Mouse (Mus musculus): Measurements from ENCODE around the gene Mcl1. TPM values are rescaled to one million over a fixed set of nuclear protein-coding genes. Genes with fewer than 3 reads are reported as not detected.
A peak's percentile ranks its signal among the peaks of the same experiment; 100 is the strongest.
"Not testable (repeated sequence)": the region's sequence is repeated elsewhere in the genome, so short reads cannot be mapped to it uniquely, and the experiment has no call there.

Mcl1 gene
- polyA plus RNA-seq, 1 experiment from 2014 or later = 70.2 TPM

DNA sequence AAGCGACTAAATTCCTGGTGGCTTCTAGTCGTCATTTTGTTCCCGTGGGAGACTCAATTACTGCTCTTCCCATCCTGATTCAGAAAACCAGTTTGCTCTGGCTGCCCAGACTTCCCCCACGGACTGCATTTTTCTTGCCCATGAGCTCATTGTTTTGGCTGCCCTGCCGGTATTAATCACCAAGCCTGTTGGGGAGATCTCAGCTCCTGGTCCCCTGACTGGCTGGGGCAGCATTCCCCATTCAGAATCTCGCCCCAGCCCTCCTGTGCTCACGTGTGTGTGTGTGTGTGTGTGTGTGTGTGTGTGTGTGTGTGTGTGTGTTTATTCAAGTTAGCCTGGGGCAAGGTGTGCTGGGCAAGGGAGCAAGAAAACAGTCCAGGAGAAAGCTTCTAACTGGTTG lies 9.4 kb downstream of the Mcl1 start:
- Histone ChIP-seq H3K27me3 (ENCODE audit: insufficient read depth, low read length) (no peaks in the 10 kb centered on the region), H3K36me3 (ENCODE audit: insufficient read depth, low read length) (peaks cover 13% of the 10 kb centered on the region; the same call in 1 of the 2 replicates), H3K4me2 (ENCODE audit: low read length) (peak overlapping the region; percentile 21; the same call in 1 of the 2 replicates), H3K27ac (peak overlapping the region; percentile 91), H3K9me3 (replicated peaks; ENCODE audit: low read length) (no peaks in the 10 kb centered on the region), H3K9ac (ENCODE audit: low read depth, low read length) (0 out of 2 replicates have a peak overlapping the region, but pooled peaks have one; percentile 3), H3K4me1 (replicated peaks; ENCODE audit: insufficient read depth, low read length) (peaks cover 46% of the 10 kb centered on the region), H3K4me3 (replicated peaks; ENCODE audit: low read depth, low read length) (no peak overlapping the region)
- WGBS = 14% methylated on average over 7 of the region's 7 CpGs
- DNase-seq (ENCODE audit: low spot score) (peak; percentile 85), ATAC-seq (replicated peaks; ENCODE audit: low FRiP score, low read depth) (peak; percentile 70)
- no peak for TF ChIP-seq CTCF (IDR thresholded peaks at IDR 0.05; ENCODE audit: low read depth)

DNA sequence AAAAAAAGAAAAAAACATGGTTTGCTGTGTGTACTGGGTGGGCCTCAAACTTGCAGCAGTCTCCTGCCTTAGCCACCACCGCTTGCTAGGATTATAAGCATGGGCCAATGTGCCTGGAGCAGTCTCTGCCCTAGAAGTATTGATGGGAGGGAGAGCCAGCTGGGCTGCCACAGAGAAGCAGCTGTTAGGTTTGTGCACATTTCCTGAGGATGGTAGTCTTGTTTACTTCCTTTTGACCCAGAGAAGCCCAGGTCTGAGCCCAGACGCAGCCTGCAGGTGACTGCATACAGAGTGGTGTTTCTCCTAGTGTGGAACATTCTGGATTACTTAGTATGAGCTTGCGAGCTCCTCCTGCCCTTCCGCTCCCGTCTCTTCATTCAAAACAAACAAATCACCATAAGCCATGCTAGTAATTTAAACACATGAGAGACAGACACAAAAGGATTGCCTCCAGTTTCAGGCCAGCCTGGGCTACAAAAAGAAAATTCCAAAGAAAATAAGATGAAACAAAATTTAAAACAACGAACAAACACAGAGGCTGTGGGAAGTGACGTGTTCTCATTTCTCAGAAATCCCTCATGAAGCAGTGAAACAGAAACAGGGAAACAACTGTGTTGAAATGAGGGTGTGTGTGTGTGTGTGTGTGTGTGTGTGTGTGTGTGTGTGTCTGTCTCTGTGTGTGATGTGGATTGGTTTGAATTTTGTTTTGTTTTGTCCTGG lies 10.2 kb downstream of the Mcl1 start:
- H3K9ac ChIP-seq (ENCODE audit: low read depth, low read length) = no peak overlapping the region
- H3K27ac ChIP-seq = peak overlapping the region; percentile 91
- no peaks in the 10 kb centered on the region for H3K9me3 ChIP-seq (replicated peaks; ENCODE audit: low read length)
- H3K4me1 ChIP-seq (replicated peaks; ENCODE audit: insufficient read depth, low read length) = peaks cover 48% of the 10 kb centered on the region
- ATAC-seq (replicated peaks; ENCODE audit: low FRiP score, low read depth) (no peak), DNase-seq (ENCODE audit: low spot score) (no peak)
- no peak overlapping the region for H3K4me2 ChIP-seq (ENCODE audit: low read length)
- no peak overlapping the region for H3K4me3 ChIP-seq (replicated peaks; ENCODE audit: low read depth, low read length)
- no peaks in the 10 kb centered on the region for H3K27me3 ChIP-seq (ENCODE audit: insufficient read depth, low read length)
- H3K36me3 ChIP-seq (ENCODE audit: insufficient read depth, low read length) = peaks cover 10% of the 10 kb centered on the region; the same call in 1 of the 2 replicates
- 68% methylated on average over 7 of the region's 7 CpGs for WGBS
- no peak for TF ChIP-seq CTCF (IDR thresholded peaks at IDR 0.05; ENCODE audit: low read depth)

DNA sequence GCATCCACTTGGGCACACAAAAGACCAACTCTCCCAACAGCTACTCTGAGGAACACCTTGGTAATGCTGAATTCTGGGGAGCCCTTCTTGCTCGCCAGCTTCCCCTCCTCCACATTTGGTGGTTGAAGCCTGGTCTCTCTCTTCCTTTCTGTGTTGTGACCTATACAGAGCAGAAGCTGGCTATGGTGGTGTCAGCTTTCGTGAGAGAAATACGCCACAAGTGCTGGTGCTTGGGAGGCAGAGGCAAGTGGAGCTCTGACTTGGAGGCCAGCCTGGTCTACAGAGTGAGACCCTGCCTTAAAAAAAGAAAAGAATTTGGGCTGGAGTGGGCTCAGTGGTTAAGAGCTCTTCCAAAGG lies 10.7 kb downstream of the Mcl1 start:
- Histone ChIP-seq H3K4me3 (replicated peaks; ENCODE audit: low read depth, low read length) (no peak overlapping the region), H3K4me1 (replicated peaks; ENCODE audit: insufficient read depth, low read length) (peaks cover 48% of the 10 kb centered on the region), H3K27me3 (ENCODE audit: insufficient read depth, low read length) (no peaks in the 10 kb centered on the region), H3K9ac (ENCODE audit: low read depth, low read length) (no peak overlapping the region), H3K4me2 (ENCODE audit: low read length) (no peak overlapping the region), H3K9me3 (replicated peaks; ENCODE audit: low read length) (no peaks in the 10 kb centered on the region), H3K27ac (peak overlapping the region; percentile 91; the same call in 1 of the 2 replicates), H3K36me3 (ENCODE audit: insufficient read depth, low read length) (peaks cover 5% of the 10 kb centered on the region; the same call in 1 of the 2 replicates)
- ATAC-seq (replicated peaks; ENCODE audit: low FRiP score, low read depth) (no peak), DNase-seq (ENCODE audit: low spot score) (no peak)
- WGBS = 84% methylated on average over 3 of the region's 3 CpGs
- TF ChIP-seq CTCF (IDR thresholded peaks at IDR 0.05; ENCODE audit: low read depth) = no peak

DNA sequence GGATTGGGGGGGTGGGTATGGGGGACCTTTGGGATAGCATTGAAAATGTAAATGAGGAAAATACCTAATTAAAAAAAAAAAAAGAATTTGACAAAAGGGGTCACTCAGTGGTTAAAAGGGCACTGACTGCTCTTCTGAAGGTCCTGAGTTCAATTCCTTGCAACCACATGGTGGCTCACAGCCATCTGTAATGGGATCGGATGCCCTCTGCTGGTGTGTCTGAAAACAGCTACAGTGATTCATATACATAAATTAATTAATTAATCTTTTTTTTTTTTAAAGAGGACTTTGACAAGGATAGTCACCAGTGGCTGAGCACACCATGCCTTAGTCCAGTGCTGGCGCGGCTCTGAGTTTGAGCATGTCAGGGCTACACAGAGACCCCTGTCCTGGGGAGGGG lies 11.8 kb downstream of the Mcl1 start:
- not testable (repeated sequence) for H3K4me3 ChIP-seq (replicated peaks; ENCODE audit: low read depth, low read length); H3K27me3 ChIP-seq (ENCODE audit: insufficient read depth, low read length); H3K4me2 ChIP-seq (ENCODE audit: low read length); H3K27ac ChIP-seq; H3K9me3 ChIP-seq (replicated peaks; ENCODE audit: low read length); H3K36me3 ChIP-seq (ENCODE audit: insufficient read depth, low read length); H3K9ac ChIP-seq (ENCODE audit: low read depth, low read length); DNase-seq (ENCODE audit: low spot score); ATAC-seq (replicated peaks; ENCODE audit: low FRiP score, low read depth)
- peak; percentile 44 for TF ChIP-seq CTCF (IDR thresholded peaks at IDR 0.05; ENCODE audit: low read depth)
- 94% methylated on average over 3 of the region's 3 CpGs for WGBS
- H3K4me1 ChIP-seq (replicated peaks; ENCODE audit: insufficient read depth, low read length) = peaks cover 50% of the 10 kb centered on the region

DNA sequence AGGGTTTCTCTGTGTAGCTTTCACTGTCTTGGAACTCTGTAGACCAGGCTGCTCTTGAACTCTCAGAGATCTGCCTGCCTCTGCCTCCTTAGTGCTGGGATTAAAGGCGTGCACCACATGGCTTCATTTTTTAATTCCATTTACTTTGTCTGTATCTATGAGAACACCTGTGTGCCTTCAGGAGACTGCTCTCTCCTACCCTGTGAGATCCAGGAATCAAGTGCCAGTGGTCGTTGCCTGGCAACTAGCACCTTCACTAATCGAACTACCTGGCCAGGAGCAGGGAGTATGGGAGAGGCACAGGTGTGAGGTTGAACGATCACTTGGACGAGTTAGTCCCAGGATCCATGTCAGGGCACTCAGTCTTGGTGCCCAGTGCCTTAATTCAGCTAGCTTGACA lies 12.6 kb downstream of the Mcl1 start:
- WGBS = 82% methylated on average over 5 of the region's 5 CpGs
- Histone ChIP-seq H3K4me1 (replicated peaks; ENCODE audit: insufficient read depth, low read length) (peaks cover 54% of the 10 kb centered on the region), H3K9ac (ENCODE audit: low read depth, low read length) (no peak overlapping the region), H3K27me3 (ENCODE audit: insufficient read depth, low read length) (no peaks in the 10 kb centered on the region), H3K4me2 (ENCODE audit: low read length) (no peak overlapping the region), H3K4me3 (replicated peaks; ENCODE audit: low read depth, low read length) (no peak overlapping the region), H3K36me3 (ENCODE audit: insufficient read depth, low read length) (peaks cover 5% of the 10 kb centered on the region; the same call in 1 of the 2 replicates), H3K9me3 (replicated peaks; ENCODE audit: low read length) (no peaks in the 10 kb centered on the region), H3K27ac (no peak overlapping the region)
- no peak for ATAC-seq (replicated peaks; ENCODE audit: low FRiP score, low read depth)
- DNase-seq (ENCODE audit: low spot score) = no peak
- no peak for TF ChIP-seq CTCF (IDR thresholded peaks at IDR 0.05; ENCODE audit: low read depth)

DNA sequence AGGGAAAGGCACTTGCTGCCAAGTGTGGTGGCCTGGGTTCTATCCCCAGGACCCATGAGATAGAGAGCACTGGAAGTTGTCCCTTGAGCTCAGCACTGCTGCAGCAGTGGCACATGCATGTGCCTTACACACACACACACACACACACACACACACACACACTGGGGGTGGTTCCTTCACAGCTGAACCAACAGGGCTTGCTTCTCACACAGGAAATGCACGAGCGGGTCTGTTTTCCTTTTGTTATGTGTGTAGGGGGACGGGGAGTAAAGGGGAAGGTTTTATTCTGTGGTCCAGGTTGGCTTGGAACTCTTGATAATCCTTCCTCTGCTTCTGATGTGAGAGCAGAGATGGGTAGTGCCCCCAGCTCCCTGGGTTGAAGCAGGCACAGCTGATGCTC lies 13.9 kb downstream of the Mcl1 start:
- Histone ChIP-seq H3K4me1 (replicated peaks; ENCODE audit: insufficient read depth, low read length) (peaks cover 51% of the 10 kb centered on the region), H3K9me3 (replicated peaks; ENCODE audit: low read length) (no peaks in the 10 kb centered on the region), H3K4me2 (ENCODE audit: low read length) (no peak overlapping the region), H3K27me3 (ENCODE audit: insufficient read depth, low read length) (no peaks in the 10 kb centered on the region), H3K9ac (ENCODE audit: low read depth, low read length) (peak overlapping the region; percentile 8; the same call in 1 of the 2 replicates), H3K27ac (peak overlapping the region; percentile 97), H3K36me3 (ENCODE audit: insufficient read depth, low read length) (peaks cover 11% of the 10 kb centered on the region; the same call in 1 of the 2 replicates), H3K4me3 (replicated peaks; ENCODE audit: low read depth, low read length) (no peak overlapping the region)
- DNase-seq (ENCODE audit: low spot score) (no peak), ATAC-seq (replicated peaks; ENCODE audit: low FRiP score, low read depth) (no peak)
- TF ChIP-seq CTCF (IDR thresholded peaks at IDR 0.05; ENCODE audit: low read depth) = no peak
- 23% methylated on average over 3 of the region's 3 CpGs for WGBS

Data from kidney, postnatal 0 days (tissue).